Mouse (Mus musculus) megakaryocyte, embryonic 14.5 days (primary cell): Measurements from ENCODE around the gene Foxp2.

ENCODE experiments used
- FLI1 ChIP-seq: IDR thresholded peaks from 2 replicates; pipeline ENCODE4 v1.6.1; 2012; ENCODE audit warnings: low read length, inconsistent platforms, mixed read lengths
- GATA1 ChIP-seq: IDR thresholded peaks from 3 replicates; pipeline ENCODE4 v1.6.1; 2012; ENCODE audit warnings: mixed read lengths, low read length, inconsistent platforms, borderline replicate concordance

DNA sequence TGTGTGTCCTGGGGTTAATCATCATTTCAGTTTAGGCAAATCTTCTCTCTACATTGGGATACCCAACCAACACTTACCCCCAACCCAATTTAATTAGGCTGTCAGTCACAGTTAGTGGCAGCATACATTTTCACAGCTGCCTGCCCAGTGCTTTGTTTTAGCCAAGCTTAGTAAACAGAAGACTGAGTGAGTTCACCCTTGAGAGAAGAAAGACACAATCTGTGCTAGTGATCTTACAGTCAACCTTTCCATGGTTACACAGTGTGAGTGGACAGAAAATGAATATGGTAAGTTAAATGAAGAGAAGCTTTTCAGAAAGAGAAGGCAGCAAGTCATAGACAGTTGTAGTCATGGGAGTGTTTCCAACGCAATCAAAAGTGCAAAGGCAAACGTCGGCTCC lies 446.6 kb downstream of the Foxp2 start:
- no peak for TF ChIP-seq GATA1
- no peak for TF ChIP-seq FLI1
